Comparison of ENCODE assay signal across 1 mouse cellular context in the genomic region with DNA sequence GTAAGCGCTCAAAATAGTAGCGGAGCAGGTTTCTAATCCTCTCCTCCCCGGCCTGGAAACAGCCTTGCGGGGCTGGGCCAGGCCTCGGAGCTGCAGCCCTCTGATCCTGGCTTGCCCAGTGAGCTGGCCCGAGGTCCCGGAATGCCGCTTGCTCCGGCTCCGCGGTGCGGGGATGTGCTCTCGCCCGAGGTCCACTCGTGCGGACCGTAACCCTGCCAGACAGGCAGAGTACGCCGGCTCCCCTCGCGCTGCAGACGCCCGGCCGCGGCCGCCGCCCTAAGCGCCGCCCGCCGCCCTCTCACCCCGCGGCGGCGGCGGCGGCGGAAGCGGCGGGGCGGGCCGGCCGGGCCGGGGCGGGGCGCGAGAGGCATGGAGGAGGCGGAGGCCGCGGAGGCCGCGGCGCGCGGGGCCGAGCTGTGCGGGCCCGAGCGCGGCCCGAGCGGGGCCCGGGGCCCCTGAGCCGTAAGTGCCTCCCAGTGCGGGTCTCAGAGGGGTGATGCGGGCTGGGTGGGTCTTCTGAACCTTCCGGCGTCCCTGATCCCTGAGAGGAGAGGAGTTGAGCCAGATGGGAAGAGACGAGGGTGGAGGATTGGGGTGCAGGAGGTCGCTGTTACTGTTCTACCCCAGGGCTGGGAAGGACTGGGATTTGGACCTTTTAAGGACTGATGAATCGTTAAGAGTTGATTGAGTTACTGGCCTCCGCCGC.
TF ChIP-seq lines count a peak whose summit lies in the region.

No protein-coding gene starts in this region.

TF ChIP-seq in ES-E14, 5 proteins besides CTCF, POLR2A, EP300 and RAD21:
- TF ChIP-seq ZC3H11A (IDR thresholded peaks at IDR 0.05; ENCODE audit: borderline replicate concordance, low read depth, low read length) (no peak), HCFC1 (IDR thresholded peaks at IDR 0.05; ENCODE audit: borderline replicate concordance, insufficient read depth, low read length) (0 out of 2 replicates have a peak, but pooled peaks have one; percentile 27)
